Mouse (Mus musculus): Measurements from ENCODE around the gene Nudt6. TPM values are rescaled to one million over a fixed set of nuclear protein-coding genes. Genes with fewer than 3 reads are reported as not detected.

Nudt6 gene
- total RNA-seq, 2 experiments from 2014 or later, result 15.0 to 15.1 TPM

DNA sequence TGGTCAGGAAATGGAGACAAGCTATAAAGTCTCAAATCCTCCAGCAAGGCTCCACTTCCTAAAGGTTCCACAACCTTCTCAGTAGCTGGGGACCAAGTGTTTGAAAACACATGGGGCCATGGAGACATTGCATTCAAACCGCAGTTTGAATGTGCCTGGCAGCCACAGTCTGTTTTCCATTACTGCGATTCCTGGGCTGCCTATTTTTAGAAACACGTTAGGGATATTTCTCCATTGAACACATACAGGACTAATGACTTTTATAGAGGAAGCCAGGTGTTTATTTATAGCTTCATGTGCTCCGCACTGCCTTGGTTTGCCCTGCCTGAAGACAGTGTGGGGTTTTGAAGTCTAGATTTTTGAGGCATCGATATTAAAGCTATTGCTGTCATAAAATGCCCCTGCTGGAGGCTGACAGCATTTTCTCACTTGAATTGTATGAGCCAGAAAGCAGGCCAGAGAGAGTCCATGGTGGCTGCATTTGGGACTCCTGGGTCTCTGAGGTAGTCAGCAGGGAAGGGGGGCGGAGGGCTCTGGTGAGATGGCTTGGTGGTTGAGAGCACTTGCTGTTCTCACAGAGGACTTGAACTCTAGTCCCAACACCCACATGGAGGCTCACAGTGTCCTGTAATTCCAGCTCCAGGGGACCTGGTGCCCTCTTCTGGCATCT, 36.8 kb downstream of the Nudt6 start:
- DNase-seq, result peak; percentile 31

DNA sequence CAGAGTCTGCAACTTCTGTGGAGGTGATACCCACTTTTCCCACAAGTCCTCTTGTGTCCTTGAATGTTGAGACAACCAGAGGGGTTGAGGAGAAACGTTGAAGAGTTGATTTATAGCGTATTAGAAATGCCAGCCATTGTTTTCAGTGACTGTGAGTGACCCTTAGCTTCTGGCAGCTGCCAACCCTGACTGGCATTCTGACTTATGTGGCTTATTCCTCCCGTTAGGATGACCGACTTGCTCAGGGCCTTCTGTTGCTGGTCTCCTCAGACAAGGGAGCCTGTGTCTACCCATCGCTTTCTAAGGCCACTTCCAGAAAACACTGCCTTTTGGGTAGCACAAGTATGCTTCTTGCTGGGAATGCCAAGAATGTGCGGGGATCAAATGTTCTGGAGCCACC, 38.6 kb downstream of the Nudt6 start:
- DNase-seq, result no peak

DNA sequence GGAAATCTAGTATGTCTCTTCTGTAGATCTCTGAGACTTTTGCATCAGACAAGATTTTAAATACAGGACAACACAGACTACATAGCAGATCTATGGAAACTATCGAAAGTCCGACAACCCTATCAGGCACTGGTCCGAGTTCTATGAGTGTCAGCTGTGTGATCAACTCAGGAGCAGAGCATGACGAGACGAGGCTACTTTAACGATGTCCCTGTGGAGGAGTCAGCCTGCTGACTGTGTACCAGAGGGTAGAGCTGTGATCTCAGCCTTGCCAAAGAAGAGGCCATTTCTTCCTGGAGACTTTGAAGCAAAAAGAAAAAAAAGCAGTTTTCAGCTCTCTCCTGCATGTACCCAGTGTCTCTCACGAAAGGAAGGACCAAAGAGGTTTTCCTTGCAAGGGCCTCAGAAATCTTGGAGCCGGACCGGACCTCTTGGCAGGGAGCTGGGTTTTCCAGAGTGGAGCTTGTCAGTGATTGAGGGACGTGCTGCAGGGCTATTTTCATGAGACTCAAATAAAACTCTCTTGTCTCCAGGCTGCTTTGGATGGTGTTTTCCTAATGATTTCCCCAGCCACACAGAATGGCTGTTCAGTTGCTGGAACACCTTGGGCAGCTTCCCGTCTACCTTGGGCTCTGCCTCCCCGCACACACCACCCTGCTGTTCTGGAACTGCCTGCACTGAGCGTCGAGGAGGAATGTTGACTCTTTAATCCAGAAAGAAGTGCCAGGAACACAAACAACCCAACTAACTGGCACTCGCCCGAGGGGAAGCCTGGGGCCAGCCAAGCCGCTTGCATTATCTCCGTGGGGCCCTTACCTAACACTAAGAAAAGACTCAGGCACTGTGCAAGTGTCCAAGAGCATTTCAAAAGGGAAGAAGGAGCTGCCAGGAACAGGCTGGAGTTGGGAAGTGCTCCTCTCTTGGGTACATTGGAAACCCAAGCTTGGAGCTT, 39.8 kb downstream of the Nudt6 start:
- DNase-seq, result peak; percentile 62

DNA sequence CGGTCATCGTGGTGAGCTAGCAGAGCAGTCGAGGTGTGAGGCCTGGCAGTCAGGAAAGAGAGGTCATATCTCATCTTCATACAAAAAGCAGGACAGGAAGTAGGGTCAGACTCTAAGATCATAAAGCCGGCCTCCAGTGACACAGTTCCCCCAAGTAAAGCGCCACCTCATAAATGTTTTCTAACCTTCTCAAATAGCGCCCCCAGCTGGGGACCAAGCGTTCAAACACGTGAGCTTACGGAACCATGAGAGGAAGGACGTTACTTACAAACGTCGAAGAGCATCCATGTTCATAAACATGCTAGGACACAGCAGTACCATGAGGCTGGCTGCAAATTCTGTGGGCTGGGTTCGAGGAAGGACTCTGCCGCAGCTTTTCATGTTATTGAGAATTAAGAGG, 40.8 kb downstream of the Nudt6 start:
- peak; percentile 21 for DNase-seq

DNA sequence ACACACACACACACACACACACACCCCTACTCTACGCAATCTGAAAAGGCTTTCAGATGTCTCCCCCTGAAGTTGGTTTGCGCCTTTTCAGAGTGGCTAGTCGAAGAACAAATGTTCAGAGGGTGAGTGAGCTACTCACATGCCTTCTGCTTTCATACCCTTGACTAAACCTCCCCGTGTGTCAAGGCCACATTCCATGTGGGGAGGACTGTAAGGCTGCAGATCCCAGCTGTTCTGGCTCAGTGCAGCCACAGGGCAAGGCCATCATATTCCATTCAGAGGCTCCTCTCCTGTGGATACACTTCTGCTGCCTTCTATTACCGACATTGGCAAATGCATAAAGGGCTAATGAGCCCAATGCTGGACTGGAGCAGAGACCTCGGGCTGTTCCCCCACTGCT, 41.6 kb downstream of the Nudt6 start:
- no peak for DNase-seq

DNA sequence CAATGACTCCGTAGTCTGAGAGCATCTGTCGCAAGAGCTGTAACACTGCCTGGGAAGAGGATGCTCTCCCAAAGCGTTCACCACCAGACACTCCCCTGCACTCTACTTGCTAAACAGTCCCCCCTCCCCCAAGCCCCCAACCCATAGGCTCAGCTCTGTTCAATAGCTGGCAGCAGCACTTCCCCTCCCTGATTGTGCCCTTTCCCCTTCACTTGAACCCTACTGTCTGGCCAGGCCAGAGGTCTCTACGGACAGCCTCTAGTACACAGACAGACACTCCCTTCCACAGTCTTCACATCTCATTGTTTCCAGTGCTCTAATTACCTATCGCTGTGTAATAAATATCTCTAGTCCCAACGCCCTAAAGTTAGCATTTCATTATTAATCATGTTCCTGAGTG, 42.1 kb downstream of the Nudt6 start:
- DNase-seq, result no peak

DNA sequence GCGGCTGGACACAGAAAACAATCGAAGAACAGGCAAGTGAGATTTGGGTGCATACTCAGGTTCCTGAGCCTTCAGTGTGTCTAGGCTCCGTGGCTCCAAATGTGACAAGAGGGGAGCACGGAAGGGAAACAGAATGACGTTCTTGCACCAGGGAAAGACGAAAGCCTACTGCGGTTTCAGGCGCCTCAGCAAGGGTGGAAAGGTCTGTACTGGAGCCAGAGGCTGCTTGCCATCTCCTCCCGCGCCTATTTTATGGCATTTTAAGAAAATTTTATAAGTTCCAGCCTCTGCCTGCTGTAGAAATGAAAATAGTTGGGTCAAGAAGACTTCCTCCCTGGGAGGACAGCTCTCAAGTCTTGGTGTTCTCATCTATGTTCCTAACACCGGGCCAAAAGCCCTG, 46.3 kb downstream of the Nudt6 start:
- no peak for DNase-seq

DNA sequence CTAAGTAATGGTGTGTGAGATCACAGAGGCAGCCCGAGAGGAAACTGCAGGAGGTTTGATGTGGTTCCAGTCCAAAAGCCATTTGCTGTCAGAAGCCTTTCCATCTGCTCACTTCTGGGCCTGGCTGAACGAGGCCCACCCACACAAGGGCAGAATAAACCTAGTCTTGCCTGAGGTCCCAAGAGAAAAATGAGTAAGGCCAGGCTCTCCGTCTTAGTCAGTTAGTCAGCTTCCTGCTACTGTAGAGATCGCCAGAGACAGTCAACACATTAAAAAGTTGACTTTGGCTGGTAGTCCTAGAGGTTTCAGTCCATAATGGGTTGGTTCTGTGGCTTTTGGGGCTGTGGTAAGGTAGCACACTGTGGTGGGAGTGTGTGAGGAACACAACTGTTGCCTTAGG, 49.6 kb downstream of the Nudt6 start:
- DNase-seq, result no peak

DNA sequence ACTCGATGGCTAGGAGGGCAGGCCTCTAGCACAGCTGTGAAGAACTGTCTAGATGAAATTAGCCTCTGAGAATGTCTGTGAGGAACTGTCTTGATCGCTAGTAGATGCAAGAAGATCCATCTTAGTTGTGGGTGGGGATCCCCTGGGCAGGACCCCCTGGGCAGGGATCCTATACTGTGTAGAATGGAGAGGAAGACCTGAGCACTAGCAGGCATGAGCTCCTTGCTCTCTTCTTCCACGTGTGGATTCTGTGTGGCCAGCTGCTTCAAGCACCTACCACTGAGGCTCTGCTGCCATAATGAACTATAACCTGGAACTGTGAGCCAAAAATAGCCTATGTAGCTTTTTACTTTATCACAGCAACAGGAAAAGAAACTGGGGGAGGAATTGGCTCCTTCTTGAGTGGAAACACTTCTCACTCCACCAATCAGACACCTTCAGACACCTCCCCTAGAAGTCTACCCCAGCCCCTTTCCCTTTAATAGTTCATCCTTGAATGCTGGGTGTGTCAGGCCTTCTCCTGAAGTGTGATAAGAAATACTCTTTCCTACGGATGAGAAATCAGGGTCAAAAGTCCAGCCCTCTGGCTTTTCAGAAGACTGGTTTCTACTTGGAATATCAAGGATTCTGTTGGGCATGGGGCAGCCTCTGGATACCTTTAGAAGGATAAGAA, 53.5 kb downstream of the Nudt6 start:
- no peak for DNase-seq

DNA sequence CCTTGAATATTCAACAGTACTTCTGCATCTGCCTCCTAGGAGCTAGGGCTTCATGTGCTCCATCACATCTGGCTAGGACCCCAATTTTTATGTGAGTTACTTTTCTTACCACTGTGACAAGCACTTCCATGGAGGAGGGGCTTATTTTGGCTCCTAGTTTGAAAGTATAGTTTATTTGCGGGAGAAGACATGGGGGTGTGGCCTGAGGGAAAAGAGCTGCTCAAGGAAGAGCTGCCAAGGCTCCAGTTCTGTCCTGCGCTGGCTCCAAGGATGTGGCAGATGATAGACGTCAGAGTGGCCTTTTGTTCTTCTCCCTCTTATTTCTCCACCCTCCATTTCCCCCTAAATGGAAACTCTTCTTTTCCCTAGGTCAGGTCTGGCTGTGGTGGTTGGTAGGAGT, 54.0 kb downstream of the Nudt6 start:
- no peak for DNase-seq

DNA sequence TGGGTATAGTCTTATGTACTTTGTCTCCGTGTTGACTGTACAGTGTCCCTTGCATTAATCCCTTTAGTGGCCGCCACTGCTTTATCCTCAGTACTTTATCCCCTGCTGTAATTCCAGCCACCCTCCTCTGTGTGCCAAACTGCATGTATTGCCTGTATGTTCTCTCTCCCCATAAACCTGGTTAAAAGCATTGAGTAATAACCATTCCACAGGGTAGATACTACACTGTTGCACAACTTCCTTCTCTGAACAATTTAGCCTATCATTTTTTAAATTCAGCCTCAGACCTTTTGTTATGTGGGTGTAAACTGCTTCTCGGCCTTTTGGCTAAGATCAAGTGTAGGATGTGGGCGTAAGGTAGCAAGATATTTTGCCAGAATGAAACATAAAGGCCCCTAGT, 54.9 kb downstream of the Nudt6 start:
- DNase-seq, result no peak

DNA sequence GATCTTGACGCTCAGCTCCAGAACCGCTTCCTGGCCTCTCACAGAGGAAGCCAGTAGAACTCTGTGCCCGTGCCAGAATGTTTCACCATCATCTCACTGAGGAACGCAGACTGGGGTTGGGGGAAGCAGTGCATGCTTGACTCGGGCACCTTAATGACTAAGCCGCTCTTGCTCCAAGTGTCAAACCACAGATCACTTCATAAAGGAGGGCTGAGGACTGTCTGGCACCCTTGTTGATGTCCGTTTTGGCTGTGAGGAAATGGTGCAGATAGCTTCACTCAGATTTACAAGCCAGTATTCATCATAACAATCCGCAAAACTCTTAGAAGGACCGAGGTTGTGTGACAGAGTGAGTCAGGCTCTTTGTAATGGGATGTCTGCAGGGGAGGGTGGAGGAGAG, 59.3 kb downstream of the Nudt6 start:
- no peak for DNase-seq

Other genes with a start within 250 kb of the Nudt6 start
- gene Il21, start 187.6 kb downstream of the Nudt6 start, total RNA-seq (2021), result not detected
- 1 to 10 TPM; 2.2 to 2.7 TPM for gene Bbs12, start 107.7 kb downstream of the Nudt6 start, total RNA-seq (2021)
- gene Cetn4, start 107.5 kb downstream of the Nudt6 start, total RNA-seq (2021), result 1 to 10 TPM; 1.6 to 2.0 TPM
- gene Fgf2, start 71.9 kb downstream of the Nudt6 start, total RNA-seq (2021), result 1 to 10 TPM; 3.2 to 3.5 TPM
- 10 to 100 TPM; 25.4 to 28.9 TPM for gene Spata5, start 315 bp downstream of the Nudt6 start, total RNA-seq (2021)
- gene Spry1, start 219.7 kb upstream of the Nudt6 start, total RNA-seq (2021), result 10 to 100 TPM; 39.2 to 40.0 TPM

Measured in heart, postnatal 4 days (tissue).